Mouse (Mus musculus): ENCODE measurements around the gene Nipsnap3a. TPM values are rescaled to one million over a fixed set of nuclear protein-coding genes. Genes with fewer than 3 reads are reported as not detected.

The Nipsnap3a gene
- total RNA-seq, 2 experiments from 2014 or later = not detected

DNA sequence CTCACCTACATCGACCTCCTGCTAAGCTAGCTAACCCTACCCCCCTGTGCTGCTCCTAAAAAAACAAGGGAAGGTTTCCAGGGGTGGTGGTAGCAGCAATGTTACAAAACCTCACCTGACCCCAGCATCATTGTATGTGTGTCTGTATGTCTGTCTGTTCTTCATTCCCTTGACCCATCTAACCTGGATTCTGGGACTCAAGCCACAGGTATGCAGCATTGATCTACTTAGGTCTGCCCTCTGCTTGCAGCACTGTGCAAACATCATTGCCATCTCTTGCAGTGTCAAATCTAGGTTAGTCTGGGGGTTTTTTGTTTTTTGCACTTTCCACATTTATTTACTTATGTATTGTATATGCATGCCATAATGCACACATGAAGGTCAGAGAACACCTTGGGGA, 29.3 kb downstream of the Nipsnap3a start:
- no peak overlapping the region for H3K27ac ChIP-seq
- H3K4me3 ChIP-seq = no peak overlapping the region
- no peak for TF ChIP-seq CTCF (IDR thresholded peaks at IDR 0.05)
- intact Hi-C loops (cut with DNase I) = no loop called here
- DNase-seq = no peak

DNA sequence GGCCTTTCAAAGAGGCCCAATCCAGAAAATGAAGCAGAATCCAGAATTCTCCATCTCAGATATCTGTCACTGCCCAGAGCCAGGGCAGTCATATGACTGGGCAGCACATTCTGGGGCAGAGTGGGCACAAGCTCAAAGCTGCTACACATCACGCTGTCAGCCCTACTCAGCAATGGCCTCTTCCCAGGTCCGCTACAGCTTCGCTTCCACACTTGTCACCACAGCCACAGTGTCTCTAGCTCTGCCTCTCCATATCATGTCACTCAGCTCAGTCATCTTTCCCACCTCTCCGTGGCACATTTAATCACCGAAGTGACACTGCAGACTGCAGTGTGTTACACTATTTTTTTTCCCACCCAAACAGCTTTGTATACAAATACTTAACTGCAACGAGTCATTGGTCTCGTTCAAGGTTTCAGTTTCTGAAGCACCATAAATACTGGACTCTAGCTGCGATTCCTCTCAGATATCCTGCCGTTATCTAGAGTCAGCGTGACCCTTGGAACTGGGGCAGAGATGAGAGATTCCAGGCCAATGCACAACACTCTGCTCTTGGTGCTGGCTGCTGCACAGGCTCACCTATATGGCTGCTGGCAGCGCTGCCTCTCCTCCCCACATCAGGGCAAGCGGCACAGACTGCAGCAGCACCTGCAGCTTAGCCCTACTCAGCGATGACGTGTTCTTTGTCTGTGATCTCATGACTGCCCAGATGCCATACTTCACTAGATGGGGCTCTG, 34.3 kb downstream of the Nipsnap3a start:
- no peak for DNase-seq
- Histone ChIP-seq H3K27ac (no peak overlapping the region), H3K4me3 (peak overlapping the region; percentile 2; the same call in 1 of the 2 replicates)
- no peak for TF ChIP-seq CTCF (IDR thresholded peaks at IDR 0.05)
- intact Hi-C loops (cut with DNase I) = no loop called here

DNA sequence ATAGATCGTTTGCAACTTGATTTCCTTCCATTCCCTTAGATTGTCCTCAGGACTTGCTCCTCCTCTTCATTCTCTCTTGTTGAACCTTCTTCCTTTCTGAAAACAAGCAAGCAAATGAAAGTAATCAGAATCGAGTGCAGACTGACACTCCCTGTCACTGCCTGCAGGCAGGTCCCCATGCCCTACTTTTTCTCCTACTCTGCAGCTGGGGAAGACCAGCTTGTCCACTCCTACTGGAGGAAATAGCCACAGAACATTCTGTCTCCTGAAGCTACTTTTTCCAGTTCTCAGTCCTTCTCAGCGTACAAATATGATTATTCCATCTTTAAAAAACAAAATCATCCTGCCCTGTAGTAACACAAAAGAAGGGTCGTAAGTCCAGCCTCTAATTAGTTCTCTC, 35.3 kb downstream of the Nipsnap3a start:
- TF ChIP-seq CTCF (IDR thresholded peaks at IDR 0.05) = no peak
- no peak for DNase-seq
- intact Hi-C loops (cut with DNase I) = no loop called here

DNA sequence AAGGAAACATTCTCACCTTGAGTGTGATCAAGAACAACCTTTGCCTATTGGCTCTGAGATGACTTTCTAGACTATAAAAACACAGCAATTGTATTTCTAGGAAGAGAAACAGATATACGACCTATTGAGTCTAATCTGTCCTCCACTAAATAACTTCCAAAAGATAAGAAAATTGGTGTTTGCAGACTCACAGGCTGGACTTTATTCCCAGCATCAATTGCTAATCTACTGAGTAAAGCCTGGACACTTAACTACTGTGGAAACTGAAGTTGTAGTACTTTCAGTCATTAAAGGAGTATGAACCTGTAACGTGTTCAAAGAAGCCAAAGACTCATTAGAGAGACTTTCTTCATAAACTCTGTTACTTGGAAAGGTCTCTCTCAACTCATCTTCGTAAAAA, 38.7 kb downstream of the Nipsnap3a start:
- no peak for TF ChIP-seq CTCF (IDR thresholded peaks at IDR 0.05)
- H3K4me3 ChIP-seq = no peak overlapping the region
- no peak overlapping the region for H3K27ac ChIP-seq
- intact Hi-C loops (cut with DNase I) = no loop called here
- no peak for DNase-seq

More for the DNA sequence above, 35.3 kb downstream of the Nipsnap3a start:
- Histone ChIP-seq H3K4me3 (no peak overlapping the region), H3K27ac (no peak overlapping the region)

DNA sequence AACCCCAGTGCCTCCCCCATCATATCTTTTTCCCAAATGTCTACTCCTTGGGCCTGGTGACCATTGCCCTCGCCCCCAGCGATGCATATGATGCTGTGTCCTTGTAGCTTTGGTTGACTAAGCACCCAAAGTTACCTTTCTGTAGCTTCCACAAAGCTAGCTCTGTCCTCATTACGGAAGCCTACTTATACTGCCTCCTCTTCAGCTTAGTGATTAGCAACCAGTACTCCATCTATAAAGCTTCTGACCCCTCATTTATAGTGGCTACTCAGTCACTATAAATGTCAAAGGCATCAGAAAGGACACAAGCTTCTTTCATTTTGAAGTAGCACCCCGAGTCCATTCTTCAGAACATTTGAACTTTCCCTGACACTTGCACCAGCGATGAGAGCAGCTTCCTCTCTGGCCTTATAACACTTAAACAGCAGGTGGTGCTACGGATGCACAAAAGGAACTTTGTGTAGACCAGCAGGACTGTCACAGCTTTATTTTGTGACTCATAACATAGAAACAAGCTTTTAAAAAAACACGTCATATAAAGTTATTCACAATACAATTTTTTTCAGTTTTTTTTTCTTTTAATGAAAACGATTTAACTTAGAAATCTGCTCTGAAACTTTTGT, 41.4 kb downstream of the Nipsnap3a start:
- no peak for DNase-seq
- no peak overlapping the region for H3K27ac ChIP-seq
- peak; percentile 36 for TF ChIP-seq CTCF (IDR thresholded peaks at IDR 0.05)
- intact Hi-C loops (cut with DNase I) = no loop called here
- no peak overlapping the region for H3K4me3 ChIP-seq

DNA sequence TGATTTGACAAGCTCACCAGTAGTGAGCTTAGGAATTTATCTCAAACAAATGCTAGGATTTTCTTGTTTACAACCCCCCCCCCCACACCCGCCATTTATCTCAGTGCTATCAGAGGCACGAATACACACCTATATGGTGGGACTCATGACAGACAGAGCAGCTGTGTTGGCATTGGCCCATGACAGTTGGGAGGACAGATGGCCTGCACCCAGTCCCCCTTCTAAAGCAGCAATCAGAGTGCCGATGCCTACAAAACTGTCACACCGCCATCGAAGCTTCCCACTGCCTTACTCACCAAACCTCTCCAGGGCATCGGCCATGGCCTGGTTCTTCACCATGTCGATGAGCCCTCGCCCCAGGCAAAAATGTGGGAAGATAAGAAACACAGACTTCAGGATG, 54.7 kb downstream of the Nipsnap3a start:
- DNase-seq = no peak
- TF ChIP-seq CTCF (IDR thresholded peaks at IDR 0.05) = no peak
- intact Hi-C loops (cut with DNase I) = no loop called here
- H3K4me3 ChIP-seq = no peak overlapping the region
- no peak overlapping the region for H3K27ac ChIP-seq

DNA sequence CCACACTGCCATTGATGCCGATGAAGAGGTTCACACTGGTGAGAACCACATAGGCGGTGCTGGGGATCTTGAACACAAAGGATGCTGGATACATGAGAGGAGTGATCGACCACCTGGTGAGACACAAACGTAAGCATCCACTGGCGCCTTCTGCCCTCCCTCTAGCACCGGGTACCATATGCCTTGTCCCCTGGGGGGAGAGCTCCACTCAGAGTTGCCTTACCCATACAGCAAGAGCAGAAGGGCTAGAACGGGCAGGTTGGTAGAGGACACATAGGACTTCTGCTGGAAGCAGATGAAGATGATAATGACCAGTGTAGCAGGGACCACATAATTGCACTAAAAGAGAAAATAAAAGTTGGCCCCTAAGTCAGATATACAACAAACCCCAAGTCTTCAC, 56.7 kb downstream of the Nipsnap3a start:
- intact Hi-C loops (cut with DNase I) = no loop called here
- no peak overlapping the region for H3K4me3 ChIP-seq
- TF ChIP-seq CTCF (IDR thresholded peaks at IDR 0.05) = no peak
- no peak for DNase-seq
- no peak overlapping the region for H3K27ac ChIP-seq

DNA sequence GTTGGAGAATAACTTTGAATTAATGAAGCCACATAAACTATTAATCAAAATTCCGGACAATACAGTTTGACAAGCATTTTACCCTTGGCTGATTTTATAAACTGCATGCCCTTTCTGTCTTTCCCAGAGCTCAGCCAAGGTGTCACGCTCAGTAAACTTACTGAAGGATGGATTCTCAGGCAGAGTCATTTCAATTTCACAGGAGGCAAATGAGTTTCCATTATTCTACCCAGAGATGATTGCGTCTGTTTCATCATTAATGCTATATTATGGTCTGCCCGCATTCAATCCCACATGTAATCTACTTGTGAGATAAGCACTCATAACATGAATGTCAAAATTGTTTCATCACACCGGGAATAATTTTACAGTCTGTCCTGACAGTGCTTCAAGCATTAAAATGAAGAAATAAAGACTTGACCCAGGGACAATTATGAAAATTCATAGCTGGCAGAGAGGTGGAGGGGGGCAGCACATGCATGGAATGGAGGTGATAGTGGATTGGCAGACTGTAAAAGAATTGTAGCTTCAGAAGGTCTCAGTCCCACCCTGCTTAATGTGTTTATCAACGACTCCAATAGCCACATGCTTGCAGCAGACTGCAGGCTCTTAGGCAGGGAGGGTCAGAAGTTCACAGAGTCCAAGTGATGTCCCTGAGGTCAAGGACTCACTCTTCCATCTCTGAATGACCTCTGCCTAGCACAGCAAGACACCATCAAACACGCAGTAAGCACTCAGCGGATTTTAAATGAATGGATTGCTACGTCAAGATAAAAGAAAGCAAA, 57.4 kb downstream of the Nipsnap3a start:
- no peak for DNase-seq
- TF ChIP-seq CTCF (IDR thresholded peaks at IDR 0.05) = no peak
- H3K27ac ChIP-seq = no peak overlapping the region
- H3K4me3 ChIP-seq = no peak overlapping the region
- intact Hi-C loops (cut with DNase I) = no loop called here

Other genes starting within 250 kb of the Nipsnap3a start
- not detected for gene Olfr275, start 174.7 kb upstream of the Nipsnap3a start, total RNA-seq (2021)
- gene Olfr273, start 130.0 kb upstream of the Nipsnap3a start, total RNA-seq (2021) = not detected
- gene Olfr272, start 70.1 kb upstream of the Nipsnap3a start, total RNA-seq (2021) = not detected
- not detected for gene Olfr270, start 24.7 kb upstream of the Nipsnap3a start, total RNA-seq (2021)
- 1 to 10 TPM; 1.1 to 1.7 TPM for gene Nipsnap3b, start 22.6 kb downstream of the Nipsnap3a start, total RNA-seq (2021)
- 1 to 10 TPM; 5.9 to 8.6 TPM for gene Abca1, start 170.6 kb downstream of the Nipsnap3a start, total RNA-seq (2021)

Measured in gastrocnemius, adult 2 months (tissue).